Mouse (Mus musculus): ENCODE data around the gene Ube4a.

DNA sequence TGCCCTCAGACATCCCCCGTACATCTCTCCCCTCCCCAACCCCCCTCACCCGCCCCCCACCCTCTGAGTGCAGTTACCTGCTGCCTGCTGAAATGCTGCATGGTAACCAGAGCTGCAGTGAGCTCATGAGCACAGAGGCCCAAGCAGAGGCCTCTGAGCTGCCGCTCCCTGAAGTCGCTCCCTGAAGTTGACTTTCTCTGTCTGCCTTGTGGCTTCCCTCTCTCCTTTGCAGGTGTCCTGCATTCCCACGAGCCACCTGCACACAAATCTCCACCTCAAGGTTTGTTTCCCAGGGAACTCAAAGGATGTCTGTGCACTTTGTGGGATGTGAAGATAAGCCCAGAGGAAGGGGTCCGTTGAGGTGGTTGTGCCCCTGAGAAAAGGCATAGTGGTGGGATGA lies 45.9 kb upstream of the Ube4a start:
- no peak for TF ChIP-seq CTCF (IDR thresholded peaks at IDR 0.05; ENCODE audit: low read depth)
- TF ChIP-seq EP300 (IDR thresholded peaks at IDR 0.05; ENCODE audit: low read depth): no peak

All from heart, postnatal 0 days (tissue).